Mouse (Mus musculus) olfactory bulb, adult 2 months (tissue): ENCODE results near the gene Ppox. TPM values are rescaled to one million over a fixed set of nuclear protein-coding genes. Genes with fewer than 3 reads are reported as not detected.
A peak's percentile ranks its signal among the peaks of the same experiment; 100 is the strongest.

ENCODE experiments used
- H3K27ac ChIP-seq: fragments of 200-500 bp; 2 replicates; pipeline ENCODE4 v1.5.1; 2012; ENCODE audit warnings: low read depth, low read length; ENCODE audit not compliant: insufficient read depth
- H3K4me1 ChIP-seq: fragments of 200-500 bp; 2 replicates; pipeline ENCODE4 v1.6.1; 2012; ENCODE audit warnings: low read length; ENCODE audit not compliant: control insufficient read depth, insufficient read depth
- H3K4me3 ChIP-seq: fragments of 200-500 bp; 2 replicates; pipeline ENCODE4 v1.5.1; 2012; ENCODE audit warnings: mild to moderate bottlenecking, low read depth, low read length, moderate library complexity; ENCODE audit not compliant: insufficient read depth
- CTCF ChIP-seq: fragments of 200-500 bp; IDR thresholded peaks from 2 replicates; pipeline ENCODE4 v1.5.1; 2012; ENCODE audit warnings: low read depth, mild to moderate bottlenecking, low read length, moderate library complexity; ENCODE audit not compliant: insufficient read depth
- POLR2A ChIP-seq: fragments of 200-500 bp; IDR thresholded peaks from 2 replicates; pipeline ENCODE4 v1.6.1; 2012; ENCODE audit warnings: mild to moderate bottlenecking, low read depth, low read length, moderate library complexity; ENCODE audit not compliant: insufficient read depth
- WGBS: fragments of 180-500 bp; shearing (Covaris S2); methylation state at CpG from one replicate; pipeline ENCODE4 v1.1.7; 2018; 5-methylcytosine and 5-hydroxymethylcytosine counted together
- polyA plus RNA-seq: library from polyadenylated mRNA; stranded (reverse); fragments of >200 nt; gene quantifications from 2 replicates; pipeline ENCODE4 v1.2.4, GENCODE M21; 2012; ENCODE audit warnings: low replicate concordance; ENCODE audit not compliant: missing spikeins, insufficient read depth, insufficient read length

The Ppox gene
- polyA plus RNA-seq, 1 experiment = not detected

GRCm38 (mm10) chr1:171280250-171280915 is 603 bp downstream of the Ppox start:
- peaks cover 22% of the 10 kb centered on the region for H3K4me1 ChIP-seq
- 2% methylated on average over 25 of the region's 25 CpGs for WGBS
- no peak for TF ChIP-seq CTCF
- no peak for TF ChIP-seq POLR2A
- H3K27ac ChIP-seq = no peak overlapping the region
- peak overlapping the region; percentile 82 for H3K4me3 ChIP-seq

- H3K4me3 ChIP-seq = no peak overlapping the region
- WGBS = 60% methylated on average over 5 of the region's 5 CpGs
- no peak for TF ChIP-seq CTCF
- peaks cover 17% of the 10 kb centered on the region for H3K4me1 ChIP-seq
- H3K27ac ChIP-seq = no peak overlapping the region
Measured at GRCm38 (mm10) chr1:171279721-171280120, 1.3 kb downstream of the Ppox start.

- TF ChIP-seq POLR2A = no peak
- no peak for TF ChIP-seq CTCF
- WGBS = 87% methylated on average over 14 of the region's 14 CpGs
- peaks cover 13% of the 10 kb centered on the region for H3K4me1 ChIP-seq
- H3K27ac ChIP-seq = no peak overlapping the region
- H3K4me3 ChIP-seq = no peak overlapping the region
Measured at GRCm38 (mm10) chr1:171279012-171279705, 1.8 kb downstream of the Ppox start.

GRCm38 (mm10) chr1:171278436-171278835 is 2.5 kb downstream of the Ppox start:
- Histone ChIP-seq H3K4me1 (peaks cover 13% of the 10 kb centered on the region), H3K27ac (no peak overlapping the region), H3K4me3 (no peak overlapping the region)
- TF ChIP-seq POLR2A (no peak), CTCF (no peak)
- WGBS = 97% methylated on average over 8 of the region's 8 CpGs

GRCm38 (mm10) chr1:171277736-171278135 is 3.2 kb downstream of the Ppox start:
- TF ChIP-seq POLR2A = no peak
- TF ChIP-seq CTCF = no peak
- peaks cover 13% of the 10 kb centered on the region for H3K4me1 ChIP-seq
- H3K4me3 ChIP-seq = no peak overlapping the region
- WGBS = 89% methylated on average over 10 of the region's 10 CpGs
- no peak overlapping the region for H3K27ac ChIP-seq

GRCm38 (mm10) chr1:171276110-171276748 is 4.8 kb downstream of the Ppox start:
- Histone ChIP-seq H3K4me1 (peaks cover 11% of the 10 kb centered on the region), H3K27ac (no peak overlapping the region), H3K4me3 (no peak overlapping the region)
- 85% methylated on average over 14 of the region's 14 CpGs for WGBS
- no peak for TF ChIP-seq CTCF
- no peak for TF ChIP-seq POLR2A

GRCm38 (mm10) chr1:171275144-171275734 is 5.7 kb downstream of the Ppox start:
- peaks cover 9% of the 10 kb centered on the region for H3K4me1 ChIP-seq
- H3K4me3 ChIP-seq = no peak overlapping the region
- no peak overlapping the region for H3K27ac ChIP-seq
- 68% methylated on average over 11 of the region's 11 CpGs for WGBS
- TF ChIP-seq POLR2A = no peak
- TF ChIP-seq CTCF = no peak

- Histone ChIP-seq H3K27ac (no peak overlapping the region), H3K4me1 (peaks cover 8% of the 10 kb centered on the region), H3K4me3 (no peak overlapping the region)
- 90% methylated on average over 12 of the region's 12 CpGs for WGBS
- TF ChIP-seq POLR2A (no peak), CTCF (no peak)
Measured at GRCm38 (mm10) chr1:171274171-171274570, 6.8 kb downstream of the Ppox start.

GRCm38 (mm10) chr1:171272086-171272485 is 8.9 kb downstream of the Ppox start:
- no peak for TF ChIP-seq CTCF
- TF ChIP-seq POLR2A = no peak
- Histone ChIP-seq H3K4me3 (no peak overlapping the region), H3K4me1 (peaks cover 8% of the 10 kb centered on the region), H3K27ac (no peak overlapping the region)
- WGBS = 83% methylated on average over 3 of the region's 3 CpGs
